Mouse (Mus musculus) embryonic facial prominence, embryonic 12.5 days (tissue): ENCODE results near the gene Bcap29. TPM values are rescaled to one million over a fixed set of nuclear protein-coding genes. Genes with fewer than 3 reads are reported as not detected.
"Not testable (repeated sequence)": the region's sequence is repeated elsewhere in the genome, so short reads cannot be mapped to it uniquely, and the experiment has no call there.

Source experiments
- ATAC-seq: fragments of 200-750 bp; cut with Nextera tagmentation; 2 replicates; pipeline ENCODE4 v1.8.0; 2017; ENCODE audit not compliant: insufficient number of reproducible peaks, insufficient read depth, low FRiP score, low TSS enrichment
- H3K27ac ChIP-seq: fragments of 300-500 bp; sonication (generic); 2 replicates; pipeline ENCODE4 v1.5.1; 2016; ENCODE audit warnings: mild to moderate bottlenecking
- H3K27me3 ChIP-seq: fragments of 300-500 bp; sonication (generic); 2 replicates; pipeline ENCODE4 v1.6.1; 2016; ENCODE audit warnings: mild to moderate bottlenecking, moderate library complexity
- H3K36me3 ChIP-seq: fragments of 300-500 bp; sonication (generic); 2 replicates; pipeline ENCODE4 v1.6.1; 2016; ENCODE audit warnings: mild to moderate bottlenecking
- H3K4me1 ChIP-seq: fragments of 300-500 bp; sonication (generic); 2 replicates; pipeline ENCODE4 v1.6.1; 2016
- H3K4me2 ChIP-seq: fragments of 300-500 bp; sonication (generic); replicated peaks from 2 replicates; pipeline ENCODE4 v1.6.1; 2016; ENCODE audit warnings: mild to moderate bottlenecking, moderate library complexity
- H3K4me3 ChIP-seq: fragments of 300-500 bp; sonication (generic); 2 replicates; pipeline ENCODE4 v1.5.1; 2016; ENCODE audit warnings: mild to moderate bottlenecking
- H3K9ac ChIP-seq: fragments of 300-500 bp; sonication (generic); 2 replicates; pipeline ENCODE4 v1.6.1; 2016; ENCODE audit warnings: mild to moderate bottlenecking, moderate library complexity
- H3K9me3 ChIP-seq: fragments of 300-500 bp; sonication (generic); 2 replicates; pipeline ENCODE4 v1.6.1; 2016; ENCODE audit warnings: mild to moderate bottlenecking, moderate library complexity
- WGBS: fragments of 180-500 bp; shearing (Covaris S2); methylation state at CpG from one replicate; pipeline ENCODE4 v1.1.7; 2016; 5-methylcytosine and 5-hydroxymethylcytosine counted together
- polyA plus RNA-seq: library from polyadenylated mRNA; unstranded; fragments of >200 nt; fragmentation: Nextera tagmentation; extraction: Ambion mirVana; gene quantifications from 2 replicates; pipeline ENCODE4 v1.2.1, GENCODE M21; 2016

Bcap29 gene
- polyA plus RNA-seq = 30.0 and 33.5 TPM in 2 replicates

DNA sequence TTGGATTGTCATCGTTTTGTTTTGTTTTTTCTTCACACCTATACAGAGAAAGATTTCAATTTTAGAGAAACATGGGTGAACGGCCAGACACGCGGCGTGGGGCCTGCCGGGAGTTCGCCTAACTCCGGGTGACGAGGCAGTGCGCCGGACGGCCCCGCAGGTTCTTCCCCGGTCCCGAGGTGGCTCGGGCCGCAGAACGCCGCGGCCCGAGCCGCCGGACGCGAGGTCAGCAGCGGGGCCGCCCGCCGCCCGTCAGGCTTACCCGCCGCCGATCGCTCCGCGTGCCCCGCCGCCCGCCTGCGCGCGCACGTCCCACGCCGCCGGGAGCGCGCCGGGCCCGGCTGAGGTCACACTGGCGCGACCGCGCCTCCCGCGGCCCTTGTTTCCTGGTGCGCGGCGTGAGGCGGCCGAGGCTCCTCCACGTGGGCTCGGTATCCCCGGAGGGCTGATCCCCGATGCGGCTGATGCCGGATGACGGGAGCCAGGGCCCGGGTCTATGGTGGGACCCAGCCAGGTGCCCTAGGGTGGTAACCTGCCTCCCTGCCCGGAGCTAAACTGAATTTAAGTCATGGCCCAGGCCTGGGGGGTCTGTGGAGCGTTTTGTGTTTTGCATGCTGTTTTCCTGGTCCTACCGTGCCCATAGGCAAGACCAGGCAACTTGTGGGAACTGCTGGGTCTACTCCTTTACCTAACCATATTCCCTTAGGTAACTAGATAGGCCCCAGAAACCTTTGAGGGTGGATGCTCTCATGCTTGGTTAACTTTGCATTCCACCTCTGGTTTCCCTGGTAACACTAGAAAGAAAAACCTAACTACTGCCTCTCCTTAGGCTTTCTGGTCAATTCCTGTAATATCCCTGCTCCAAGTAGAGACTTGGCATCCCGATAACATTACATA, at the start of gene Bcap29:
TSS of gene Bcap29 (minus strand) at position 316 of the 897 bp plus-strand sequence.
- Histone ChIP-seq H3K4me1 (peaks cover 8% of the 10 kb centered on the region), H3K9me3 (no peaks in the 10 kb centered on the region), H3K27me3 (no peaks in the 10 kb centered on the region), H3K9ac (peak within 1 kb of the TSS; percentile 75), H3K4me3 (peak within 1 kb of the TSS; percentile 53), H3K36me3 (no peaks in the 10 kb centered on the region), H3K27ac (peak within 1 kb of the TSS; percentile 70), H3K4me2 (peak within 1 kb of the TSS; percentile 72)
- 2% methylated on average over 62 of the region's 73 CpGs for WGBS
- peak; percentile 85 for ATAC-seq

DNA sequence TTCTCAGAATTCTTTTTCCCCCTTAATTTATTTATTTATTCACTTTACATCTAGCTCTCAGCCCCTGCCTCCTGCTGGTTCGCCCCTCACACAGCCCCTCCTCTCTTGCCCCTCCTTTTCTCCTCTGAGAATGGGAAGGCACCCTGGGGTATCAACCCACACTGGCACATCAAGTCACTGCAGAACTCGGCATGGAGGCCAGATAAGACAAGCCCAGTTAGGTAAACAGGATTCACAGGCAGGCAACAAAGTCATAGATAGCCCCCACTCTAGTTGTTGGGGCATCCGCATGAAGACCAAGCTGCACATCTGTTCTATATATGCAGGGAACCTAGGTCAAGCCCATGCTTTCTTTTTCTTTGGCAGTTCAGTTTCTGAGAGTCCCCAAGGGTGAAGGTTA, 32.7 kb upstream of the Bcap29 start:
- no peak overlapping the region for H3K4me2 ChIP-seq
- no peak overlapping the region for H3K27ac ChIP-seq
- H3K9me3 ChIP-seq = no peaks in the 10 kb centered on the region
- ATAC-seq = no peak
- 53% methylated on average over 3 of the region's 3 CpGs for WGBS
- no peak overlapping the region for H3K9ac ChIP-seq
- H3K4me3 ChIP-seq = no peak overlapping the region
- no peaks in the 10 kb centered on the region for H3K27me3 ChIP-seq
- H3K36me3 ChIP-seq = peaks cover 48% of the 10 kb centered on the region
- H3K4me1 ChIP-seq = no peaks in the 10 kb centered on the region

DNA sequence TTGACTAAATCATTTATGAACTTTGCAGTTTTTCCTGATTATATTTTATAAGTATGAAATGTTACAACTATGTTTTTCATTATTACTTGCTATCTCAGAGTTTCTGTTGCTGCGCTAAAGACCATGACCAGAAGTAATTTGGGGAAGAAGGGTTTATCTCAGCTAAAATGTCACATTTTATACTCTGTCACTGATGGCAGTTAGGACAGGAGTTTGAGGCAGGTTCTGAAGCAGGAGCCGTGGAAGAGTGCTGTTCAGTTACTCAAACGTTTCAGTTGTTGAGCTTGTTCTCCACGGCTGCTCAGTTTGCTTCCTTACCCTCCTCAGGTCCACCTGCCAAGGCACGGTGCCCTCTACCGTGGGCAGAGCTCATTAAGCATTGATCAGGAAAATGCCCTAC, 31.5 kb upstream of the Bcap29 start:
- Histone ChIP-seq H3K9ac (no peak overlapping the region), H3K9me3 (no peaks in the 10 kb centered on the region), H3K4me2 (no peak overlapping the region), H3K36me3 (peaks cover 48% of the 10 kb centered on the region), H3K27me3 (no peaks in the 10 kb centered on the region), H3K27ac (no peak overlapping the region), H3K4me3 (no peak overlapping the region), H3K4me1 (no peaks in the 10 kb centered on the region)
- ATAC-seq = no peak
- 49% methylated on average over 6 of the region's 6 CpGs for WGBS

DNA sequence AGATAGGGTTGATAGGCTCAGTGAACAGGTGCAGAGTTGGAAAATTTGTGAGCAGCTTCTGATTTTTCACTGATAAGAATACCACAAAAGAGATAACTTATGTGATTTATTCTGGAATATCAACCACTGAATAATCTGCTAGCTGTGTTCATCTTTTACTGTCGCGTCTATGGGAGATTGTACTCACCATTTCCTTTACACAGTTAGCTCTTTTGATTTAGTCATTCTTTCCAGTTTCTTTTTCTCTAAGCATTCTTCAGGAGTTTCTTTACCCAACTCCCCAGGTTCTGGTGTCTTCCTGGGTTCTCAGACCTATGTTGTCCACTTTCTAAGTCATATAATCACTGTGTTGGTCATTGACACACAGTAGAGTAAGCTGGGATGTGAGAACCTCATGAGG, 22.4 kb upstream of the Bcap29 start:
- Histone ChIP-seq H3K4me1 (peaks cover 6% of the 10 kb centered on the region; the same call in 1 of the 2 replicates), H3K4me2 (no peak overlapping the region), H3K4me3 (no peak overlapping the region), H3K9me3 (no peaks in the 10 kb centered on the region), H3K9ac (no peak overlapping the region), H3K27me3 (no peaks in the 10 kb centered on the region), H3K36me3 (no peaks in the 10 kb centered on the region), H3K27ac (no peak overlapping the region)
- ATAC-seq = no peak
- 91% methylated on average over 2 of the region's 2 CpGs for WGBS

DNA sequence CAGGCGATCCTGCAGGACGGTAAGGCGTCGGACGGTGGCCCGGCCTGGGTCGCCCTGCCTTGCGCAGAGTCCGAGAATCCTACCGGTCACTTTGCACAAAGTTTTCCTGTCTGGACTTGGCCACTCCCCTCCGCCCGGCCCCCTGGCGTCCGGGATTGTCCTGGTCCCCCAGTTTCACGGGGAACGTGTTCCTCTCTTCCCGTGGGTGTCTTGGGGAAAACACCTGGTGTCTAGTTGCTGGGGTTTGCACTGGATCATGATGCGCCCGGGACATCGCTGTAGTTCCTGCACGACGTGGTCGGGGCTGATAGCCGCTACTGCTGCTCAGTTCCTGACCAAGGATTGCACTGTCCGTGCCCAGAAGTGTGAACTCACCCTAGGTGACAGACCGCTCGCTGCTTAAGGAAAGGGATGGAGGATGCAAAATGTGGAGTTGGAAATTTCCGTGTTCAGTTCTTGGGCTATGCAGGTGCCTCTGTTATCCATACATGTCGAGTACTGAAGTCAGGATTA, 20.6 kb upstream of the Bcap29 start:
- Histone ChIP-seq H3K36me3 (no peaks in the 10 kb centered on the region), H3K4me3 (peak overlapping the region; percentile 85), H3K9ac (peak overlapping the region; percentile 66), H3K9me3 (no peaks in the 10 kb centered on the region), H3K27ac (peak overlapping the region; percentile 84; the same call in 1 of the 2 replicates), H3K4me2 (peak overlapping the region; percentile 57), H3K4me1 (peaks cover 6% of the 10 kb centered on the region; the same call in 1 of the 2 replicates), H3K27me3 (no peaks in the 10 kb centered on the region)
- WGBS = under 1% methylated on average over 29 of the region's 29 CpGs
- peak; percentile 73; the same call in 1 of the 2 replicates for ATAC-seq

DNA sequence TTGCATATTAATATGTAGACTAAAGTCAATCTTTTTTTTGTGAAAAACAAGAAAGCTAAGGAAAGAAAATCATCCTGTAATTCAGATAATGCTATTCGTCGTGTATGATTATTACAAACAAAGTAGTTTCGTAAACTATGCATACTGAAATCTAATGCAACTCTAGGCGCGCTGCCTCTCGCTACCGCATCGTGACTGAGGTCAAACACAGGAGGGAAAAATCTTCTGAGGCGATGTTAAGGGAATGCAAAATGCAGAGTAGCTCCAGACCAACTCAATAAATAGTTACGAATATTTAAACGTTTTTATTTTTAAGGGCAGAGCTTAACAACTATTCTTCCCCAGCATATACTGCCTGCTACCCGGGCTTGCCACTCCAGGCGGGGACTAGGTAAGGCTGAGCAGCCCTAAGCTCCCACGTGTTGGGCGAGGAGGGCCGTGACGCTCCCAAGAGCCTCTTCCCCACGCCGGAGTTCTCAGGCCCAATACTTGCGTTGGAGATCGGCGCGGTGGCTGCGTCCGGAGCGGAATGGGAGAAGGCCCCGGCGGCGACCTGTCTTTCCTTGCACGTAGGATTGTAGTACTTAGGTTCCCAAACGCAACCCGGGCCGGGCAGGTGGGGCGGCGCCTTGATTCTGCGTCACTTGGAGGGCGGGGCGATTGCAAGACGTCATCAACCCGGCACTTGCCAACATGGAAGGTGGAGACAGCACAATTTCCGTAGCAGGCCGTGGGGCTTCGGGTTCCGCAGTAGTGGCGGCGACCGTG, 19.9 kb upstream of the Bcap29 start, which contains the start of the genes Dus4l and Cog5:
TSS of gene Dus4l (minus strand) at position 630 of the 768 bp plus-strand sequence.
TSS of gene Cog5 (plus strand) at position 673 of the 768 bp plus-strand sequence.
- under 1% methylated on average over 47 of the region's 47 CpGs for WGBS
- H3K27ac ChIP-seq = peak within 1 kb of the TSS; percentile 84

DNA sequence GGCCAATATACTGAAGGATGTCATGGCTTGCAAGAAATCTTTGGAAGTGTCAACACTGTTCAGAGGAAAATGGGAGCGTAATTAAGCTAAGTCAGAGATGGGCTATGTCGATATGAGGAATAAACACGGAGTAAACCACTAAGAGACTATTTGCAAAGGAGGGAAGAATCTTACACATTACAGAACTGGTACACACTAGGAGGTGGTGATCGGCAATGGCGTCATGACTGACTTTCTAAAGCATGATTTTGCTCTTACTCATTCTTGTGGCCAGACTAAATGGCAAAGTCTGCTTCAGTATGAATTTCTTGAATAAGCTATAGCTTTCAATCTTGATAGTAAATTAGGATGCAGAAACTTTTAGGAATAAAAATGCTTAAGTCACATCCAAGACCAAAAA, 19.2 kb upstream of the Bcap29 start:
- no peak overlapping the region for H3K4me3 ChIP-seq
- H3K4me1 ChIP-seq = peaks cover 6% of the 10 kb centered on the region; the same call in 1 of the 2 replicates
- H3K4me2 ChIP-seq = peak overlapping the region; percentile 57
- no peaks in the 10 kb centered on the region for H3K27me3 ChIP-seq
- no peak for ATAC-seq
- no peak overlapping the region for H3K9ac ChIP-seq
- WGBS = 80% methylated on average over 5 of the region's 5 CpGs
- H3K27ac ChIP-seq = no peak overlapping the region
- no peaks in the 10 kb centered on the region for H3K9me3 ChIP-seq
- H3K36me3 ChIP-seq = peaks cover 4% of the 10 kb centered on the region; the same call in 1 of the 2 replicates

More for the DNA sequence above, 19.9 kb upstream of the Bcap29 start, which contains the start of the genes Dus4l and Cog5:
- H3K4me2 ChIP-seq = peak within 1 kb of the TSS; percentile 57
- ATAC-seq = peak; percentile 94
- H3K9ac ChIP-seq = peak within 1 kb of the TSS; percentile 66
- peaks cover 6% of the 10 kb centered on the region; the same call in 1 of the 2 replicates for H3K4me1 ChIP-seq
- no peaks in the 10 kb centered on the region for H3K9me3 ChIP-seq
- no peaks in the 10 kb centered on the region for H3K27me3 ChIP-seq
- H3K36me3 ChIP-seq = peaks cover 4% of the 10 kb centered on the region; the same call in 1 of the 2 replicates
- H3K4me3 ChIP-seq = peak within 1 kb of the TSS; percentile 85

DNA sequence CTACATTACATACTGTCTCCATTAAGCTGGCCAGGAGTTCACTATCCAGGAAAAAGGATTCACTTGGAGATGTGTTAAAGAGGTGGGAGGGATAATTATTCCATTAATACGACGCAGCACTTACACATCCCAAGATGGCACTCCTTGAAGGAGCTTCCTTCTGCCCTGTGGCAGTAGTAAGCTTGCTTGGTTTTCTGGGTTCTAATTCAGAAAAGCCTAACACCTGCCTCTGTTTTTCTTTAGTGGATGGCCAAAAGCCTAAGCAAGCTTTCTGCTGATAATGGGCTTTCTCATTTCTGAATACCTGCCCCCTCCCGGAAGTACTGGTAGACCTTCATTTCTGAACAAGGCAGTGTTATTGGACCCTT, 766 bp upstream of the Bcap29 start:
- Histone ChIP-seq H3K9me3 (no peaks in the 10 kb centered on the region), H3K27me3 (no peaks in the 10 kb centered on the region), H3K27ac (0 out of 2 replicates have a peak overlapping the region, but pooled peaks have one; percentile 70), H3K4me2 (peak overlapping the region; percentile 72), H3K4me1 (peaks cover 8% of the 10 kb centered on the region), H3K36me3 (peaks cover 3% of the 10 kb centered on the region; the same call in 1 of the 2 replicates), H3K9ac (0 out of 2 replicates have a peak overlapping the region, but pooled peaks have one; percentile 75), H3K4me3 (no peak overlapping the region)
- WGBS = 90% methylated on average over 3 of the region's 3 CpGs
- ATAC-seq = 0 out of 2 replicates have a peak, but pooled peaks have one; percentile 23

DNA sequence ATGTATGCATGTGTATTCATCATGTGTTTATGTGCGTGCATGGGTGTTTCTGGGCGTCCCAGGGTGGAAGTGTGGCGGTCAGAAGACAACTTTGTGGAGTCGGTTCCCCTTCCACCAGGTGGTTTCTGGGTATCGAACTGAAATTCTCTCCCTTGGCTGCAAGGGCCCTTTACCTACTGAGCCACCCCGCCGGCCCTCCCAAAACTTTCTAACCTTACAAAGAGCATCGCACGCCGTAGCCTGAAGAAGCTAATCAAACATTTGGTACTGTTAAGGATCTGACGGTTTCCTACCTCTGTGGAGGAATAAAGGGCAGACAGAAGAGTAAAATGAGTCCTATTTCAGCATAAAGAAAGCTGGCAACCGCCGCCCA, 502 bp downstream of the Bcap29 start:
- Histone ChIP-seq H3K4me1 (peaks cover 8% of the 10 kb centered on the region), H3K9me3 (no peaks in the 10 kb centered on the region), H3K36me3 (no peaks in the 10 kb centered on the region), H3K9ac (peak overlapping the region; percentile 75), H3K4me3 (peak overlapping the region; percentile 53), H3K27ac (peak overlapping the region; percentile 70; the same call in 1 of the 2 replicates), H3K4me2 (peak overlapping the region; percentile 72), H3K27me3 (no peaks in the 10 kb centered on the region)
- ATAC-seq = no peak
- WGBS = 10% methylated on average over 13 of the region's 13 CpGs

DNA sequence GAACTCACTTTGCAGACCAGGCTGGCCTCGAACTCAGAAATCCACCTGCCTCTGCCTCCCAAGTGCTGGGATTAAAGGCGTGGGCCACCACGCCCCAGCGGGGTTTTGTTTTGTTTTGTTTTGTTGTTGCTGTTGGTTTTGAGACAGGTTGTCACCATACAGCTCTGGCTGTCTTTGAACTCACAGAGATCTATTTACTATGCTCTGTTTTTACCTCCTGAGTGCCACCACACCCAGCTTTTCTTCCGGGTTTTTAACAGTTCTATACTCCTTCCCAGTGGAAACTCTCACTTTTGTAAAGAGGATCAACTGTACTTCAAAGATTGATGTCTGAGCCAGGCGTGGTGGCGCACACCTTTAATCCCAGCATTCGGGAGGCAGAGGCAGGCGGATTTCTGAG, 6.1 kb downstream of the Bcap29 start:
- H3K36me3 ChIP-seq, H3K27ac ChIP-seq, H3K9ac ChIP-seq, H3K27me3 ChIP-seq, H3K4me3 ChIP-seq, H3K9me3 ChIP-seq, ATAC-seq, H3K4me2 ChIP-seq, H3K4me1 ChIP-seq: not testable (repeated sequence)
- WGBS = 88% methylated on average over 9 of the region's 9 CpGs

DNA sequence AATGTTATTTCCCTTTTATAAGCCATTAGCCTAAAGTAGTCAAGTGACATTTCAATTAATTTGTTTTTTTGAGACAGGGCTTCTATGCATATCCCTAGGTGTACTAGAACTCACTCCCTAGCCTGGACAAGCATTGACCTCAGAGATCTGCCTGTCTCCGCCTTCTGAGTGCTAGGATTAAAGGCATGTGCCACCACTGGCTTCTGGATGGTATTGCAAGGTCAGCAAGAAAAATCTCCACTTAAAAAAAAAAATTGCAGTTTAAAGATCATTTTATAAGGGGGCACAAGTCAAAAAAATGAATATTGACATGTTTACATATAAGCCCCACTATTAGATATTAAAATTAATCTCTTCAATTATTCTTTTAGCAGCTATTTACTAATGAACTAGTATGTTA, 9.4 kb downstream of the Bcap29 start:
- WGBS = 95% methylated on average over 1 of the region's 1 CpGs
- ATAC-seq = no peak

More for the DNA sequence above, 9.4 kb downstream of the Bcap29 start:
- Histone ChIP-seq H3K36me3 (0 out of 2 replicates have a peak, but pooled peaks cover 7% of the 10 kb centered on the region), H3K4me1 (no peaks in the 10 kb centered on the region), H3K4me2 (no peak overlapping the region), H3K9ac (no peak overlapping the region), H3K27ac (no peak overlapping the region), H3K4me3 (no peak overlapping the region), H3K27me3 (no peaks in the 10 kb centered on the region), H3K9me3 (no peaks in the 10 kb centered on the region)
